ENCODE assay signal across 8 mouse cellular contexts in the genomic region with DNA sequence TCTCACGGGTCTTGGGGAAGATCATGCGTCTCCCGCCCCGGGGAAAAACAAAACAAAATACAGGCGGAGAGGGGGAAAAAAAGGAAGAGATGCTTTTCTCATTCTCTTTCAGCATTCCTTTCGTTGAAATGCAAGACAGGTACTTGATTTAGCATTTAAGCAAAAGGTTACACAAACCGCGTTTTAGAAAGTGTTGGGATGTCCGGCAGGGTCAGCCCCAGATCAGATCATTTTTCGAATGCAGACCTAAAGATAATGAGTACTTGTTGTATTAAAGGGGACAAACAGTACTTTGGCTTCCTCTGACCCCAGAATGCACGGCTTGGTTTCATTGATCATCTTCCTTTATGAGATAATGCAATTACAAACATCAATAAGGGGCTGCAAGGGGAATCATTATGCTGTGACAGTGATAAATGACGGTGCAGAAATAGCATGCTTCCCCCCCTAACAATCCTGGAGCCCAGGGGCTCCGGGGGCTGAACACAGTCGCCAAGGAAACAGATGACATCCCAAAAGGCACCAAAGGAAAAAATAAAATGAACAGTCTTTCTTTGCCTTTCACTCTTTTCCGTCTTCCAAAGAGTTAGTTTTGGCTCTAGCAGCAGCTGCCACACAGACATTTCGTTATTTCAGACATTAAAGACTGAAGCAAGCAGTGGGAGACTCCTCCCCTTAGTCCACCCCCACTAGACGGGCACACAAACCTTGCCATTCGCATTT.
DNase-seq lines count a peak whose midpoint lies in the region; ATAC-seq and TF ChIP-seq lines count a peak whose summit lies in the region.

No protein-coding gene starts in this region.

- peak overlapping the region; percentile 43; the same call in 1 of the 2 replicates for H3K27ac ChIP-seq in kidney, adult 2 months (ENCODE audit: insufficient read depth, low read depth, low read length)
- peak overlapping the region; percentile 95 for H3K27ac ChIP-seq in hindbrain, embryonic 12.5 days
- H3K27ac ChIP-seq in midbrain, embryonic 13.5 days = no peak overlapping the region

- DNase-seq in kidney, adult 2 months = peak; percentile 10
- DNase-seq in kidney, postnatal 25 days = no peak
- peak; percentile 26 for DNase-seq in adrenal gland, postnatal 25 days
- DNase-seq in thymus, postnatal 0 days (ENCODE audit: low spot score) = no peak

- 0 out of 2 replicates have a peak, but pooled peaks cover 2% of the 10 kb centered on the region for H3K4me1 ChIP-seq in kidney, adult 2 months (ENCODE audit: control insufficient read depth, insufficient read depth, low read length)
- peaks cover 60% of the 10 kb centered on the region for H3K4me1 ChIP-seq in hindbrain, embryonic 12.5 days
- H3K4me1 ChIP-seq in midbrain, embryonic 13.5 days (replicated peaks) = peaks cover 63% of the 10 kb centered on the region

- peak overlapping the region; percentile 82 for H3K4me2 ChIP-seq in hindbrain, embryonic 12.5 days (replicated peaks)
- peak overlapping the region; percentile 72 for H3K4me2 ChIP-seq in midbrain, embryonic 13.5 days (replicated peaks)

- no peaks in the 10 kb centered on the region for H3K9me3 ChIP-seq in hindbrain, embryonic 12.5 days (replicated peaks)
- H3K9me3 ChIP-seq in midbrain, embryonic 13.5 days = no peaks in the 10 kb centered on the region

- peak; percentile 39; the same call in 1 of the 2 replicates for ATAC-seq in hindbrain, embryonic 12.5 days (ENCODE audit: low FRiP score)
- ATAC-seq in midbrain, embryonic 13.5 days = no peak
- no peak for ATAC-seq in megakaryocyte progenitor cell, adult 5-6 weeks (replicated peaks; ENCODE audit: poor library complexity)
- ATAC-seq in CD4-positive, CD25-positive, alpha-beta regulatory T cell, adult 4 months = no peak

- H3K4me3 ChIP-seq in kidney, adult 2 months (ENCODE audit: insufficient read depth, low read depth, low read length) = no peak overlapping the region; the same call in 1 of the 2 replicates
- H3K4me3 ChIP-seq in hindbrain, embryonic 12.5 days = peak overlapping the region; percentile 23
- H3K4me3 ChIP-seq in midbrain, embryonic 13.5 days (replicated peaks) = peak overlapping the region; percentile 12; the same call in 1 of the 2 replicates

- WGBS in kidney, adult 2 months = 11% methylated on average over 18 of the region's 18 CpGs
- WGBS in hindbrain, embryonic 12.5 days = 0% methylated on average over 18 of the region's 18 CpGs
- WGBS in midbrain, embryonic 13.5 days = under 1% methylated on average over 18 of the region's 18 CpGs

- TF ChIP-seq POLR2A in kidney, adult 2 months (IDR thresholded peaks at IDR 0.05; ENCODE audit: low read depth, low read length) = no peak

- TF ChIP-seq CTCF in kidney, adult 2 months (conservative IDR thresholded peaks at IDR 0.05; ENCODE audit: insufficient read depth, insufficient read length, low read depth, low read length) = no peak

- peaks cover 6% of the 10 kb centered on the region; the same call in 1 of the 2 replicates for H3K27me3 ChIP-seq in kidney, adult 2 months (replicated peaks; ENCODE audit: control insufficient read depth, insufficient read depth, low read length)
- H3K27me3 ChIP-seq in hindbrain, embryonic 12.5 days = peaks cover 7% of the 10 kb centered on the region
- peaks cover 65% of the 10 kb centered on the region for H3K27me3 ChIP-seq in midbrain, embryonic 13.5 days

- H3K36me3 ChIP-seq in kidney, adult 2 months (ENCODE audit: control insufficient read depth, insufficient read depth, low read length) = no peaks in the 10 kb centered on the region
- no peaks in the 10 kb centered on the region for H3K36me3 ChIP-seq in hindbrain, embryonic 12.5 days
- H3K36me3 ChIP-seq in midbrain, embryonic 13.5 days = no peaks in the 10 kb centered on the region

- H3K9ac ChIP-seq in hindbrain, embryonic 12.5 days = peak overlapping the region; percentile 59
- no peak overlapping the region for H3K9ac ChIP-seq in midbrain, embryonic 13.5 days (replicated peaks)

Comparison
In these comparisons a context has a peak if more than half of its experiments do, and no peak if none do; other contexts are left out.
1. DNase-seq: peak in kidney, adult 2 months (single experiment) and adrenal gland, postnatal 25 days (single experiment); none in kidney, postnatal 25 days (0 of 2) and thymus, postnatal 0 days (single experiment).